Mouse (Mus musculus) neutrophil, adult 83 days (primary cell): ENCODE results near the gene Fxyd4. TPM values are rescaled to one million over a fixed set of nuclear protein-coding genes. Genes with fewer than 3 reads are reported as not detected.

Source experiments
- total RNA-seq, 2 experiments: library from RNA; stranded (reverse); gene quantifications; one replicate each; pipeline ENCODE4 v1.2.4; 2023

The Fxyd4 gene
- not detected for total RNA-seq

DNA sequence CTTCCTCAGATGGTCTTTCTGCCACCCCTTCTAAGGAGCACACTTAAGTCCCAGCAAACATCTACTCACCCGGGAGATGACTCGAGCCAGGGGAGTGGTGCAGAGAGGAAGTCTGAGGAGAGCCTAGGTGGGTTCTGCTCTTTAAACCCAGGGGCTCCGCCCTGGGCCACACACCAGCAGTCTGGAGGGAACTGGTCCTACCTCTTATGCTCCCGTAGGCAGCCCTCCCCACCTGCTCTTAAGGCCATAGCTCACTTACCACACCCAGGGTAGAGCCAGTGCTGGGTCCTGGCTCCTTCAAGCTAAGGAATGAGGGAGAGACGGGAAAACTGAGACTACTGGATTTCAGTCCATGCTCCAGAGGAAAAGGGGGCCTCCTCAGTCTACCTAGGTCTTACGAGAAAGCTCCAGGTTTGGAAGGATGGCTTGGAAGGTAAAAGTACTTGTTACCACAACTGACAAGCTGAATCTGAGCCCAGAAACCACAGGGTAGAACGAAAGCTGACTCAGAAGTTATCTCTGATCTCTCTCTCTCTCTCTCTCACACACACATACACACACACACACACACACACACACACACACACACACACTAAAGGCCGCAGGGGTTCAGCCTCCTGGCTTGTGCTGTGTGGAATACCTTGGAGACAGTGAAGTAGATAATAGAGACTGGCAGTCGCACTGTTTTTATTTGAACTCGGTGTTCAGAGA is at the start of gene Fxyd4:
Gene Fxyd4 (minus strand): TSS at position 471 of the 711 bp plus-strand sequence.

DNA sequence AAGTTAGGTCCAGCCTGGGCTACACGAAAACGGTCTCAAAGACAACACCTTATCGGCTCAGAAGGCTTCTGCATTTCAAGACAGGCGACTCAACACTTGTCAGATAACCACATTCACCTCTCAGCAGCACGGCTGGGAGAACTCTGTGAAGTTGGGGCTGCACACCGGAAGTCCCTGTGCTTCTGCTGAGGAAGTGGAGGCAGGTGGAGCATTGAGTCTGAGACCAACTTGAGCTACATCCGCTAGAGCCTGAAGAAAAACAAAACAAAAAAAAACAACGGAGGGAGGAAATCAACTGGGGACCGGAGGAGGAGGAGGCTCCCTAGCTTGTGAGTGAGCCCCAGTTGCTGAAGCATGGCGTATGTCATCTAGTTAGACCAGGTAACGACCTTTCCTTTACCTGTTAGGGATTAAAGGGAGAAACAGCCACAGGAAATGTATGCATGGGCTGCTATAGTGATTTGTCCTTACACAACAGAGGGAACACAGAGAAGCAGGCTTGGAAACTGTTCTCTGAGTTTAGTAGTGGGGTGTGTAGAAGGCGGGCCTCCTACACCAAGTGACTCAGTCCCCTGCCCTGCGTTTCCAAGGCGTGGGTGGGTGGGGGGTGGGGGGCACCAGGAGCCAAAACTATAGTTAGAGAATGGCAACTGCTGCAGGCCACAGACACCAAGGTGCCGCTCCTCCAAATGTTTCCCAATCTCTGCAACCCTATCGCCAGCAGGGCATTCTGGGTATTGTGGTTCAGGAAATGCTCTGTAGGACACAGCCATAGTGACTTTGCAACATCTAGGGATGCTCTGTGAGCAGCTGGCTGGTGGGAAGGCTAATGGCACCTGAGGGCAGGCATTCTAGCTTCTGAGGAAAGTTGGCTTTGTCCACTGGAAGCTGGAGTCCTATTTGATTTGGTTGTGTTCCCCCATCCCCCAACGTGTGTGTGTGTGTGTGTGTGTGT is 37.1 kb downstream of the Fxyd4 start, which contains the start of gene Hnrnpf:
Gene Hnrnpf (plus strand): TSS at position 199 of the 955 bp plus-strand sequence.

Other genes starting within 250 kb of the Fxyd4 start
- gene Zfp637, start 96.5 kb downstream of the Fxyd4 start, total RNA-seq, result 1 to 10 TPM; 6.9 to 7.7 TPM
- under 1 TPM; 0.60 to 0.68 TPM for gene Zfp239, start 75.6 kb downstream of the Fxyd4 start, total RNA-seq
- gene Hnrnpf, start 37.4 kb downstream of the Fxyd4 start, total RNA-seq, result 100 to 1,000 TPM; 516 to 532 TPM
- 1 to 10 TPM in 1 of 2 experiments, under 1 TPM in 1; 0.92 to 1.1 TPM for gene Rasgef1a, start 73.7 kb upstream of the Fxyd4 start, total RNA-seq
- gene Csgalnact2, start 201.4 kb upstream of the Fxyd4 start, total RNA-seq, result 10 to 100 TPM; 87.8 to 89.3 TPM